Mouse (Mus musculus) right cerebral cortex, postnatal 36 days (tissue): Measurements from ENCODE around the gene Cd63.
A peak's percentile ranks its signal among the peaks of the same experiment; 100 is the strongest.

Source experiments
- DNase-seq, 2 experiments: peaks; one replicate each; pipeline ENCODE4 v3.0.0; 2022; ENCODE audit warnings: low spot score in 2 of 2, mixed read lengths in 1 of 2

The Cd63 gene

GRCm38 (mm10) chr10:128900698-128901097, at the start of gene Cd63:
Gene Cd63, plus strand, starts transcription at chr10:128900989.
- no peak for DNase-seq

GRCm38 (mm10) chr10:128861176-128861575, 39.6 kb upstream of the Cd63 start:
- DNase-seq = no peak

GRCm38 (mm10) chr10:128866042-128866441, 34.7 kb upstream of the Cd63 start:
- DNase-seq = no peak

- DNase-seq = no peak
These were observed 34.3 kb upstream of the Cd63 start for GRCm38 (mm10) chr10:128866518-128866917.

GRCm38 (mm10) chr10:128870341-128870740, 30.4 kb upstream of the Cd63 start:
- DNase-seq = no peak

GRCm38 (mm10) chr10:128878291-128878690, 22.5 kb upstream of the Cd63 start:
- DNase-seq = no peak

- DNase-seq = no peak
These were observed 22.0 kb upstream of the Cd63 start for GRCm38 (mm10) chr10:128878811-128879210.

- no peak for DNase-seq
These were observed 18.7 kb upstream of the Cd63 start for GRCm38 (mm10) chr10:128882067-128882466.

GRCm38 (mm10) chr10:128888941-128889827, 11.6 kb upstream of the Cd63 start:
- no peak for DNase-seq

GRCm38 (mm10) chr10:128889846-128890245, 10.9 kb upstream of the Cd63 start:
- no peak for DNase-seq

- DNase-seq = no peak
These were observed 10.2 kb upstream of the Cd63 start for GRCm38 (mm10) chr10:128890383-128891295.

GRCm38 (mm10) chr10:128891296-128892094, 9.3 kb upstream of the Cd63 start, which contains the start of gene Gdf11:
Gene Gdf11, minus strand, starts transcription at chr10:128891718.
- no peak for DNase-seq

GRCm38 (mm10) chr10:128892246-128892645, 8.5 kb upstream of the Cd63 start:
- DNase-seq = no peak

- peak in 1 of 2 experiments; percentile 48 for DNase-seq
These were observed 5.4 kb upstream of the Cd63 start for GRCm38 (mm10) chr10:128895437-128895836.

- DNase-seq = no peak
These were observed 4.7 kb upstream of the Cd63 start for GRCm38 (mm10) chr10:128895952-128896693.

GRCm38 (mm10) chr10:128896807-128897206, 4.0 kb upstream of the Cd63 start:
- no peak for DNase-seq

GRCm38 (mm10) chr10:128897501-128897900, 3.3 kb upstream of the Cd63 start:
- no peak for DNase-seq

GRCm38 (mm10) chr10:128899759-128900490, 864 bp upstream of the Cd63 start:
- no peak for DNase-seq

GRCm38 (mm10) chr10:128901409-128901808, 620 bp downstream of the Cd63 start:
- DNase-seq = no peak

- no peak for DNase-seq
These were observed 1.7 kb downstream of the Cd63 start for GRCm38 (mm10) chr10:128902409-128902988.
